Mouse (Mus musculus): Measurements from ENCODE around the gene Olfr885. TPM values are rescaled to one million over a fixed set of nuclear protein-coding genes. Genes with fewer than 3 reads are reported as not detected.

The Olfr885 gene
- not detected for total RNA-seq (2021)
- long read RNA-seq, experiment 1 = 0 reads
- long read RNA-seq, experiment 2 = 0 reads

DNA sequence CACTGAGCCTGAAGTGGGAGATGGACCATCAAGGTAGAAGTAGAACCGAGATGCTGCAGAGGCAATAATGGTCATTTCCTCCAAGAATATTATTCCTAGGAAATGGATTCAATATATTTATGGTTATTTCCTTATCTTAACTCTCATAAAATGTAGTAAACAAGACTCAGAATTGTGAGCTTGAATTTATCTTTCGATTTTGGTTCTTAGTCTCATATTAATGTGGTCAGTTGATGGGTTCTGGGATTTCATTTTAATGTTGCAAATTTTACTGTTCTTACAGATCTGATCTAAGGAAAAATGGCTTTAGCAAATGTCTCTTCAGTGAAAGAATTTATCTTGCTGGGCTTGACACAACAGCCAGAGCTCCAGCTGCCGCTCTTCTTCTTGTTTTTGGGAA lies at the start of gene Olfr885:
Olfr885 (plus strand) TSS at position 301 of the 400 bp plus-strand sequence.
- H3K27ac ChIP-seq = no peak within 1 kb of the TSS
- DNase-seq (ENCODE audit: low spot score in 2 of 2) = no peak
- no peak for TF ChIP-seq CTCF (conservative IDR thresholded peaks at IDR 0.05)
- H3K4me3 ChIP-seq = no peak within 1 kb of the TSS

DNA sequence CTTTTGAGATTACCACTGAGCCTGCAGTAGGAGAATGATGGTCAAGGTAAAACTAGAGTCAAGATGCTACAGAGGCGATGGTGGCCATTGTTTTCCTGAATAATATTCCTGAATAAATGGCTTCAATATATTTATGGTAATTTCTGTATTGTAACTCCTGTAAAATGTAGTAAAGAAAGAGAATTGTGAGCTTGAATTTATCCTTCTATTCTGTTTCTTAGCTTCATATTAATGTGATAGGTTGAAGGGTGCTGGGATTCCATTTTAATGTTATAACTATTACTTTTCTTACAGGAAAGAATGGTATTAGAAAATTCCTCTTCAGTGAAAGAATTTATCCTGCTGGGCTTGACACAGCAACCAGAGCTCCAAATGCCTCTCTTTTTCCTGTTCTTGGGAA lies 35.6 kb upstream of the Olfr885 start, which contains the start of gene Olfr883:
Olfr883 (plus strand) TSS at position 301 of the 400 bp plus-strand sequence.
- DNase-seq (ENCODE audit: low spot score in 2 of 2) = no peak
- H3K4me3 ChIP-seq = no peak within 1 kb of the TSS
- H3K27ac ChIP-seq = no peak within 1 kb of the TSS
- TF ChIP-seq CTCF (conservative IDR thresholded peaks at IDR 0.05) = no peak

DNA sequence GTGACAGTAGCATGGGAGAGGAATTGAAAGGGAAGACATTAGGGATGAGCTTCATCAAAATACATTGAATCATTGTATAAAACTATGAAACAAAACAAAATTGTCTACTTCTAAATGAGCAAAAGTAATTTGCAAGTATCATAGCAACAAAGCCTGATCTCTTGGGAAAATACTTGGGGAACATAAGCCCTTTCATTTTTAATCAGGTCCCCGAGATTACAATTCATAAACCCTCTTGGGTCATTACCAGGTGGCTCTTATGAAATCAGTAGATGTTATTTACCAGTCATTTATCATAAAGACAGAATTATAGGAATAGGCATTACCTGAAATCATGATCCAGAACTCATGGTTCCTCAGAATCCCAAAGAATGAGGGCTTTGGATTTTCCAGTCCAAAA lies 14.9 kb upstream of the Olfr885 start, which contains the start of gene Olfr884:
Olfr884 (plus strand) TSS at position 301 of the 400 bp plus-strand sequence.
- H3K27ac ChIP-seq = no peak within 1 kb of the TSS
- DNase-seq (ENCODE audit: low spot score in 2 of 2) = no peak
- no peak within 1 kb of the TSS for H3K4me3 ChIP-seq
- no peak for TF ChIP-seq CTCF (conservative IDR thresholded peaks at IDR 0.05)

DNA sequence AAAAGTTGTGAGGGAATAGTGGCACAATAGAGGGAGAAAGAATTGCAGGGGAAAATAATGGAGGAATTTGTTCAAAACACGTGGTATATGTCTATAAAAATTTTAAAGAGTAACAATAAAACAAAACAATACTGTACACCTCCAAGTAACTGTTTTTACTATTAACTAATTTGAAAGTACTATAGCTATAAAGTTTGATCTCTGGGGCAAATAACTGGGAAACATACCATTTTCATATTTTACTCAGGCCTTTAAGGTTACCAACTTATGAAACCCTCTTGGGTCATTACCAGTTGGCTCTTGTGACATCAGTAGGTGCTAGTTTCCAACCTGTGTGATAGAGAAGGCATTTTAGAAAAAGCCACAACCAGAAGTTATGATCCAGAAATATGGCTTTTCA lies 22.6 kb downstream of the Olfr885 start, which contains the start of gene Olfr887:
Olfr887 (plus strand) TSS at position 301 of the 400 bp plus-strand sequence.
- no peak within 1 kb of the TSS for H3K4me3 ChIP-seq
- H3K27ac ChIP-seq = no peak within 1 kb of the TSS
- TF ChIP-seq CTCF (conservative IDR thresholded peaks at IDR 0.05) = no peak
- DNase-seq (ENCODE audit: low spot score in 2 of 2) = no peak

DNA sequence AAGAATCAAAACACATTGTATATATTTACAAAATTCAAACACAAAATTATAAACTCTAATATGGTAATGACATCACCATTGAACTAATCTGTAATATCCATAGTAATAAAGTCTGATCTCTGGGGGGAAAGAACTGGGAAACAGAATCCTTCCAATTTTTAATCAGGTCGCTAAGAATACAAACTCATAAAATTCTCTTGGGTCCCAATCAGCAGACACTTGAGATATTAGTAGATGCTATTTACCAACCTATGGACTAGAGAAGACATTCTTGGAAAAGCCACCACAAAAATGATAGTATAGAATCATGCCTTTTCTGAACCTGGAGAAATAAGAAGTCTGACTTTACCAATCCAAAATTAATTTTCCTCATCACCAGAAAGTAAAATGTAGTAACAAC lies 46.7 kb downstream of the Olfr885 start, which contains the start of gene Olfr888:
Olfr888 (plus strand) TSS at position 301 of the 400 bp plus-strand sequence.
- no peak for DNase-seq (ENCODE audit: low spot score in 2 of 2)
- no peak within 1 kb of the TSS for H3K4me3 ChIP-seq
- no peak for TF ChIP-seq CTCF (conservative IDR thresholded peaks at IDR 0.05)
- H3K27ac ChIP-seq = no peak within 1 kb of the TSS

Other genes with a start within 250 kb of the Olfr885 start
- not detected for gene Olfr877, start 207.1 kb upstream of the Olfr885 start, total RNA-seq (2021)
- not detected for gene Olfr145, start 164.6 kb upstream of the Olfr885 start, total RNA-seq (2021)
- gene Olfr878, start 143.5 kb upstream of the Olfr885 start, total RNA-seq (2021) = not detected
- not detected for gene Olfr881, start 69.5 kb upstream of the Olfr885 start, total RNA-seq (2021)
- gene Olfr883, start 35.5 kb upstream of the Olfr885 start, total RNA-seq (2021) = not detected
- not detected for gene Olfr884, start 14.8 kb upstream of the Olfr885 start, total RNA-seq (2021)
- not detected for gene Olfr887, start 22.8 kb downstream of the Olfr885 start, total RNA-seq (2021)
- not detected for gene Olfr888, start 46.8 kb downstream of the Olfr885 start, total RNA-seq (2021)
- gene Olfr889, start 53.9 kb downstream of the Olfr885 start, total RNA-seq (2021) = not detected
- not detected for gene Olfr890, start 81.2 kb downstream of the Olfr885 start, total RNA-seq (2021)
- gene Olfr891, start 119.5 kb downstream of the Olfr885 start, total RNA-seq (2021) = not detected
- not detected for gene Olfr893, start 147.0 kb downstream of the Olfr885 start, total RNA-seq (2021)
- not detected for gene Olfr894, start 156.7 kb downstream of the Olfr885 start, total RNA-seq (2021)
- gene Olfr143, start 191.5 kb downstream of the Olfr885 start, total RNA-seq (2021) = not detected
- not detected for gene Olfr895, start 206.5 kb downstream of the Olfr885 start, total RNA-seq (2021)
- gene Olfr896-ps1, start 229.8 kb downstream of the Olfr885 start, total RNA-seq (2021) = not detected